Mouse (Mus musculus) T-helper 1 cell (primary cell): ENCODE measurements around the gene Gm49336.

ENCODE experiments used
- in situ Hi-C: fragments of 300-600 bp; cut with MboI, MseI; formaldehyde crosslinking; loops from one replicate; pipeline ENCODE4 v1.15.1; 2025; ENCODE audit warnings: high pct_unique_total_duplicates

The Gm49336 gene

GRCm38 (mm10) chr14:60250879-60251278, 428 bp downstream of the Gm49336 start:
- in situ Hi-C loops, result loop anchor here (5.0 to 25.0 kb wide), 2 partner anchors 461 to 814 kb away; partner anchors contain the start of genes Cab39l and Setdb2

GRCm38 (mm10) chr14:60250366-60250765, 941 bp downstream of the Gm49336 start:
- in situ Hi-C loops, result loop anchor here (5.0 to 25.0 kb wide), 2 partner anchors 462 to 813 kb away; partner anchors contain the start of genes Cab39l and Setdb2

GRCm38 (mm10) chr14:60238551-60238950, 12.8 kb downstream of the Gm49336 start:
- in situ Hi-C loops, result no loop called here

- in situ Hi-C loops, result no loop called here
These were observed 31.4 kb downstream of the Gm49336 start for GRCm38 (mm10) chr14:60219886-60220285.

GRCm38 (mm10) chr14:60217616-60218015, 33.7 kb downstream of the Gm49336 start:
- in situ Hi-C loops, result no loop called here

DNA sequence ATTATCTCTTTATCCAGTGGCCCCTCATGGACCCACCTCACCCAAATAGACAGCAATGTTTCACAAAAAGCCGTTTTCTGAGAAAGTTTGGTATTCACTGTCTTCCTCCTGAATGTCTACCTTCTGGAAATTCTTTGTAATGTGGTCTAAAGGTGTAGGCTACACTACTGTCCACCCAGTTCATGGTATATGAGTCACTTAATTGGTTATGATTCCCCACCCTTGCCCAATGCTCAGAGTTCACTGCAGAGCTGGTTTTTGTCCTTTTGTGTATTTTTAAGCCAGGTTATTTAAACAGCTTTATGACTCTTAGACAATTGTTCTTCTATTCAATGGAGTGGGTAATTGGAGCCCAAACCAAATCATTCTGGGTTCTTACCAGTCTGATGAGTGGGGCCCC, 35.2 kb downstream of the Gm49336 start:
- in situ Hi-C loops, result no loop called here

- in situ Hi-C loops, result no loop called here
These were observed 36.3 kb downstream of the Gm49336 start for GRCm38 (mm10) chr14:60215000-60215399.

- in situ Hi-C loops, result no loop called here
These were observed 37.3 kb downstream of the Gm49336 start for GRCm38 (mm10) chr14:60214040-60214439.

GRCm38 (mm10) chr14:60209166-60209565, 42.1 kb downstream of the Gm49336 start:
- in situ Hi-C loops, result no loop called here

GRCm38 (mm10) chr14:60204993-60205392, 46.3 kb downstream of the Gm49336 start:
- in situ Hi-C loops, result no loop called here

DNA sequence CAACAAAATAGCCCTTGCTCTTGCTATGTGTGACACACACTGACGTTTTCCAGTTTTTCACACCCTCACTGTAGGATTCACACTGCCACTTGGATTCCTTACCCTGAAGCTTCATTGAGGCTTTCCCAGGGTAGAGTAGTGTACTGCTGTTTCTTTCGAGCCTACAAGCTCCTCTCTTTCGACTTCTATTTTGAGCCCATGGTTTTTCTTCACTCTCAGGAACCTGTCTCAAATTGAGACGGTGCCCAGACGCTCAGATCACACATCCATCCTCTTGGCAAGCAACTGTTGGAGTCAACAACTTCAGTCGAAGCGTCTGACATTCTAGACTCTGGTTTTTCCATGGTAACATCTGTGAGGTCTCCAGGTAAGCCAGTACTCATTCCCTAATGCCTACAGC, 54.4 kb downstream of the Gm49336 start, which contains the start of gene Atp8a2:
Gene Atp8a2 (minus strand): TSS at position 296 of the 400 bp plus-strand sequence.
- in situ Hi-C loops, result no loop called here

DNA sequence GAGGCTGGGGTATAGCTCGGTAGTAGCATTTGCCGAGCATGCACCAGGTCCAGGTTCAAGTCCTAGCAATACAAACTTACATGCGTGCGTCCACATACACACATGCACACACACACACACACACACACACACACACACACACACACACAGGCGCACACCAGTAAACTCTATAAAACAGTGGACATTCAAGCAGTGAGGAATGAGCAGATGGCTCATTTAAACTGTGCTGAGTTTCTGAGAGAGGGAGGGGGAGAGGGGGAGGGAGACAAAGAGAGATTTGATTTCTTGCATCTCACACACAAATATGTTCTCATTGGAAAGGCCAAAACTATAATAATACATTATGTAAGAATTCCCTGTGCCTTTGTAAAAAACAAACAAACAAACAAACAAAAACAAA, 55.3 kb downstream of the Gm49336 start:
- in situ Hi-C loops, result no loop called here

DNA sequence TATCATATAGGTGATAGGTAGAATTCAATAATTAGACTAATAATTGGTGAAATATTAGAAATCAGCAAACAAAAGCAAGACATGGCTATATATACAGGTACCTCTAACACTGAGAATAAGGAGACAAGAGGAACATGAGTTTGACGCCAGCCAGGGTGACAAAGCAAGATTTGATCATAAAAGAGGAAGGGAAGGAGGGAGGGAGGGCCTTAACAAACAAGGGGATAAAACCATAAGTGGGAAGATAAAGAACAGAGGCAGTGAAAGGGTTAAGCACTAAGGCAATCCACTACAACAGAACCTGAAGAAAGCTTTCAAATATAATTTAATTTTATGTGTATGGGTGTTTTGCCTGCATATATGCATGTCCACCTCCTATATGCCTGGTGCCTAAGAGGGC, 56.7 kb downstream of the Gm49336 start:
- in situ Hi-C loops, result no loop called here

DNA sequence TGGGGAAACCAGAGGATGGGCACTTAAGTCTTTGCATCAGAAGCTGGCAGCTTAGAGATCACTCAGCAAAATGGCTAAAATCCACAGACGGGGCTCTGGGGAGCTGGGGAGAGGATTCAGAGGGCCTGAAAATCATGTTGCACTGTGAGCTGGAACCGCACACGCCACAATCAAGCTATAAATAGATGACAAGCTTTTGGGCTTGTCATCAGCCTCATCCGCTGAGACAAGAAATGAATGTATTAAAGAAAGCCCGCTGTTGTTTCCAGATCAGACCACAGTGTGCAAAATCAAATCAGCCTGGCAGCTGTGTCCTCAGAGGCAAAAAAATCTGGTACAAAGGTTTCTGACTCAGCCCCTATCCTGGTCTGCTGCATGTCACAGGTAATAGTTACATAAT, 61.5 kb downstream of the Gm49336 start:
- in situ Hi-C loops, result no loop called here

DNA sequence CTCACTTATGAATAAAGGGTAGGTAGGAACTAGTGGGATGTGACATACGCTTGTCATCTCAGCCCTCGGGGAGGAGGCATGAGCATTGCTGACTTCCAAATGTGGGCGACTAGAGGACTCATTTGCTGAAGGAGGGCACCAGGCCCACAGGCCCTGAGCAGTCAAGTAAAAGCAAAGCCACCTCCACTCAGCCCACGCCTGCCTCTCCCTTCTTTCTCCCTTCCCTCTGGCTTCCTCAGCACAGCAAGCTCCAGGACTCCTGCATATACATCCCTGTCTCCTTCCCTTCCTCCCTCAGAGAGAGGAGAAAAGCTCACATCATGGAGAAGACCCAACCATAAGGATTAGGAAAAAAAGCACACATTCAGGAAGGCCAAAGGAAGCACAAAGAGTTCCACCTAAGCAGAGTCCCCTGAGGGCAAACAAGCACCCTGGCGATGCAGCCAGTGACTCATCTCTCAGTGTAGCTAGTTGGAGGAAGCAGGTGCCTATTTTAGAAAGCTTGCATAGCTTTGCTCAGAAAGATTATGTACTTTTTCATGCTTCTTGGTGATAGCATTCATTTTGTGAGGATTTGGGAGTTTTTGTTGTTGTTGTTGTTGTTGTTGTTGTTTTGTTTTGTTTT, 63.0 kb downstream of the Gm49336 start:
- in situ Hi-C loops, result no loop called here

DNA sequence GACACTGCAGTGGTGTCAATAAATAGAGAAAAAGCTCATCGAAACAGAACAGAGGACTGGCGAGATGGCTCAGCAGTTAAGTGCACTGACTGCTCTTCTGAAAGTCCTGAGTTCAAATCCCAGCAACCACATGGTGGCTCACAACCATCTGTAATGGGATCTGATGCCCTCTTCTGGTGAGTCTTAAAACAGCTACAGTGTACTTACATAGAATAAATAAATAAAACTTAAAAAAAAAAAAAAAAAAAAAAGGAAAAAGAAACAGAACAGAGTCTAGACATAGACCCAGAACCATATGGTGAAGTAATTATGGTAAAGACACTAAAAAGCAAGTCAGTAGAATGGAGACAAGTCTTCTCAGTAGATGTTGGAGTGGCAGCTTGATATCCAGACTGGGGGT, 70.0 kb downstream of the Gm49336 start:
- in situ Hi-C loops, result no loop called here

DNA sequence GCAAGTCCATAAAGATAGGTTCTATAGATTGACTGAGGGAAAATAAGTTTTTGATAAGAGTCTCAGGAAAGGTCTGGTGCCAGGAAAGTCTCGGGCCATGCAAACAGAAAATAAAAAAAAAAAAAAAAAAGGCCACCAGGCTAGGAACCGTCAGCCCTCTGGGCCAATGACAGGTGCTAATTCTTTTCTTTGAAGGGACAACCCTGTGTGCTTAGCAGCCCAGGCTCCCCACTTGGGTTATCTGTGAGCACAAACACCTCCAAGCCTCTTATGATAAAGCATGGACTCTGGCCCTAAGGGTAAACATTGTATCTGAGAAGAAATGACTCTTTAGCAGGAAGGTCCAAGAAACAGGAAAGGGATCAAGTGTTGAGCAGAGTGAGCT, 72.7 kb downstream of the Gm49336 start:
- in situ Hi-C loops, result no loop called here

- in situ Hi-C loops, result no loop called here
These were observed 73.4 kb downstream of the Gm49336 start for GRCm38 (mm10) chr14:60177614-60178570.

DNA sequence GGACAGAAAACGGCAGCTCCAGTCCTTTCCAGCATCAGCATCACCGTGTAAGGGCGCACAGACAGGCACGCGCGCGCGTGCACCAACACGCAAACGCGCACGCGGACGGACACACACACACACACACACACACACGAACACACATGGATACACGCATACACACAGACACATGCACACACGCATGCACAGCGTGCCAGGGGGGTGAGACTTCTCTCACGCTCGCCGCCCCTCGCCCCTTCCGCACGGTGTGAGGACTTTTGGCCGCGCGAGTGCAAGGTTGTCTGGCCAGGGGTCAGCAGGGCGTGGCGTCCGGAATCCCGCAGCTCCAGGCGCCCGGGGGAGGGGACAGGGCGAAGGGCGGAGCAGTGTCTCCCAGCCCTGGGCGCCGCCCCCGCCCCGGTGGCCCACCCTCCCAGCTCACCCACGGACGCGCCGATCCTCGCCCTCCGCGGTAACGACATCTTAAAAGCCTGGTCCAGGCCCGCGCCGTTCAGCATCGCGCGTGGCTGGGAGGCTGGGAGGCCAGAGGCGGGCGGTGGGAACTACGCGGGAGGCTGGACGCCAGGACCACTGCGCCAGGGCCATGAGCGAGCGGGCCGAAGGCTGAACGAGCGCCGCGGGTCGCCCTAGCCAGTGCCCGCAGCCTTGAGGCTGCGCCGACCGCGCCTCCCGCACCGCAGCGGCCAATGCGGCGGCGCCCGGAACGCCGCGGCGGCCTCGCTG, 74.3 kb downstream of the Gm49336 start:
- in situ Hi-C loops, result no loop called here

DNA sequence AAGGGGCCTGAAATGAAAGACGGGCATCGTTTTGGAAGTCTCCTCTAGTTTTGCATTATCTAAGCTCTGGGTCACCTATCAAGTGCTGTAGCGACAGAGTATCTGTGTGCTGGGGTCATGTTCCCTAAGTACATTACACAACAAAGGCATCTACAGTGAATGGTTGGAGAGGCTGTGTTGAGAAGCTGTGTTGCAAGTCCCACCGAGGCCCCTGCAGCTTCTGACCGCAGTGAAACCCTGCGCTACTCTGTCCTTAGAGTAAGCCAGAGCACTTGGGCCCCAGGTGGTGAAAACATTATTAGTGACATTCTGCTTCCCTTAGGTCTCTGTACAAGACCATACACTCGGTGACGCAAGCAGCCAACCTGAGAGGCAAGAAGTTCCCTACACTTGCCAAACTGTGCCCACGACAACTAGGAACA, 74.8 kb downstream of the Gm49336 start:
- in situ Hi-C loops, result no loop called here

DNA sequence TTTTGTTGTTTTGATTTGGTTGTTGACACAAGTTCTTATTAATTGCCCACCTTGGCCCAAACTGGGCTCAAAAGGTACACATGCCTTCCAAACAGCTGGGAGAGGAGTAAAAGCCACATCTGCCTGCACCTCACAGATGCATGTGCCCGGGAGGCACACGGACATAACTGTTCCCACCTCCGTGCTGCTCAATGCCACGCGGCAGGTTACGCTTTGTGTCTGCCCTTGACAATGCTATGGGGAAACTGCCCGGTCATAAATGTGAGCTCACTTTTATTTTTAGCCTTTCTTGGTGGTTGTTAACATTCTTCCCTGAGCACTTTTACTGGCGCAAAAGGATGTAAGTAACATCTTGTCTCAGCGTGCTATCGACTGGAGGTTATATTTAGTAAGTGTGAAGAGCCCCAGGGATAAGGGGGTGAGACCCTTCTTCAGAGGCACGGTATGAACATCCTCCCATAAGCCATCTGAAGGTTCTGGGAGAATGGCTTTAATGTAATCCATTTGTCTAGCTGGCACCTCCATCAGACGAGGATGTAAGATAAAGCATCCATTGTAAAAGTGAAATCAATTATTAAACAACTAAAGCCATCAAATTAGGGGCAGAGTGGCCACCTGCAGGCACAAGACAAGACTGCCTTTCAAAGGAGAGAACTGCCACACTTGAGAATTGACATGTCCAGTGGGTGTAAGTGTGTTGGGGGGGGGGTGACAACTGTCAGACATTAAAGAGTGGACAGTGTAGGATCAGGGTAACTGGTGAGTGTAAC, 78.8 kb downstream of the Gm49336 start:
- in situ Hi-C loops, result no loop called here
